In genomic region chr13:24816125-24817092, GRCm38 (mm10) we compare ENCODE assay signal across 1 mouse cellular context.
TF ChIP-seq lines count a peak whose summit lies in the region.

No protein-coding gene starts in this region.

TF ChIP-seq in CH12.LX, 34 proteins besides CTCF, POLR2A, EP300 and RAD21 (continued from another document):
- no peak for TF ChIP-seq NRF1 (IDR thresholded peaks at IDR 0.05; ENCODE audit: low read depth, low read length)
